Mouse (Mus musculus) A20 (cell line): ENCODE results near the gene Nol12.

ENCODE experiments used
- DNase-seq: peaks from one replicate; pipeline ENCODE4 v3.0.0-alpha.2; 2011; ENCODE audit warnings: low read depth, low spot score

Nol12 gene

GRCm38 (mm10) chr15:78990970-78991525, 56.3 kb downstream of the Nol12 start:
- no peak for DNase-seq

- DNase-seq: no peak
Observed at GRCm38 (mm10) chr15:78992235-78992634, 57.5 kb downstream of the Nol12 start.

- DNase-seq: no peak
Observed at GRCm38 (mm10) chr15:78992925-78993324, 58.2 kb downstream of the Nol12 start.
